Mouse (Mus musculus) splenic B cell, adult 2 months (primary cell): Measurements from ENCODE around the gene Spsb1.
A peak's percentile ranks its signal among the peaks of the same experiment; 100 is the strongest.

Experiments used
- DNase-seq: peaks from one replicate; pipeline ENCODE4 v3.0.0-alpha.2; 2011; ENCODE audit warnings: low read depth, low spot score
- H3K27me3 ChIP-seq: 2 replicates; pipeline ENCODE4 v1.6.1; 2012; ENCODE audit warnings: mild to moderate bottlenecking, low read length, moderate library complexity, mixed read lengths; ENCODE audit not compliant: control insufficient read depth, poor library complexity, insufficient read depth, severe bottlenecking
- H3K36me3 ChIP-seq: 2 replicates; pipeline ENCODE4 v1.6.1; 2012; ENCODE audit warnings: mild to moderate bottlenecking, low read length, moderate library complexity, mixed read lengths; ENCODE audit not compliant: control insufficient read depth, poor library complexity, insufficient read depth, severe bottlenecking

Spsb1 gene

DNA sequence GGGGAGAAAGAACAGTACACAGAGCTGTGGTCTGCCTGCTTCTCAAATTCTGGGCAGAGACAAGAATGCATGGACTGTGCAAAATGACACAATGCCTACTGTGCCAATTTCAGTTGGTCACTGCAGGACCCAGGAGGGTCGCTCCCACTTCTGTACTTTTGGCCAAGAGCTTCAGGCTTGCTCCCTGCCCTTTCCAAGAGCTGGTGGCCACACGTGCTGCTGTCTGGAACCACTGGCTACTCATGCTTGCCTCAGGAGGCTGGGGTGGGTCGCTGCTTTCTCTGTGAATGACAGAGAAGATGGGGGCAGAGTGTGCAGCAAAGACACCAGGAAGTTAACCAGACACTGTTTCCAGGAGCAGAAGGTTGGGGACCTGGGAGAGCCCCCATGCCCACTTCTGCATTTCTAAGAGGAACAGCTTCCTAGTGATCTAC lies 53.5 kb downstream of the Spsb1 start:
- Histone ChIP-seq H3K27me3 (no peaks in the 10 kb centered on the region), H3K36me3 (no peaks in the 10 kb centered on the region)
- DNase-seq = peak; percentile 16

DNA sequence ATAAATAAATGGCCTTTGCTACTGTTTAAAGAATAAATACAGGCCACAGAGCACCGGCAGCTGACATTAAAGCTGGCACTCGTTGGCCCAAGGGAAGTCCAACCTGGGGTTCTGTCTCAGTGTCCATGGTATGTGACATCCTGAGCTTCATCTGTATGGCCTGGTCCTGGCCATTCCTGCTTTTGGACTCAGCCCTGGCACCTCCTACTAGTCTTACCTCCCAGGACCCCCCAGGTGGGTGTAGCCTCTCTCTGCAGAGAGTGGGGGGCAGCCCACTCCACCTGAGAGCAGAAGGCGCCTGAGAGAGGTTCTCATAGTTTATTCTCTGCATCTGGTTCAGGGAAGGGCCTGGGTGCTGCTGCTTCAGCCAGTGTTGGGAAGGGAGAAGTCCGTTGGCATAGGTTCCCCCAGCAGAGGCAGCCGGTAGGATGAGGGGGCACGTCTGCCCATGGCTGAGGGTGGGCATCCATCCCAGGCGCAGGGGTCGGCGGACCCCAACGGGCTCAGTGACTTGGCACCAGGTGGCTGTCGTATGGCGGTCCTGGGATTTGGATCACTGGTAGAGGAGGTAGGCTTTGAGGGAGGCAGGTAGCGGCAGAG lies 57.1 kb downstream of the Spsb1 start:
- Histone ChIP-seq H3K27me3 (no peaks in the 10 kb centered on the region), H3K36me3 (no peaks in the 10 kb centered on the region)

GRCm38 (mm10) chr4:149896024-149896538 lies 58.8 kb downstream of the Spsb1 start:
- Histone ChIP-seq H3K36me3 (no peaks in the 10 kb centered on the region), H3K27me3 (no peaks in the 10 kb centered on the region)
- no peak for DNase-seq

More for the DNA sequence above, 57.1 kb downstream of the Spsb1 start:
- no peak for DNase-seq

DNA sequence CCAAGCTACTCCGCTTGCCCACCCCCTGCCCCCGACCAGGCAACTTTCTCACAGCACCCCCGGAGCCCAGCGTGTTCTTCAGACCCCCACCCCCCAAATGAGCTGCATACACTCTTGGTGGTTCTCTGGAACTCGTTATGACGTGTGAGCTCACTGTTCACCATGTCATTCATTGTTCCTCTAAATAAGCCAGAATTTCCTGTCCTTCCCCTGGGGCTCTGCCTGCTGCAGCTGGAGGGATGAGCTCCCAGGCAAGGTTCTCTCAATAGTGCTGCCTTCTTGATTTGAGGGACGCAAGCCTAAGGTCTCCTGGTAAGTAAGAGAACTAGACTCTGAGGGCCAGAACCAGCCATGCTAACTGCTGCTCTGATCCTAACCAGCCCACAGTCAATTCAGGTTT lies 59.6 kb downstream of the Spsb1 start:
- Histone ChIP-seq H3K27me3 (no peaks in the 10 kb centered on the region), H3K36me3 (no peaks in the 10 kb centered on the region)
- DNase-seq = no peak

GRCm38 (mm10) chr4:149894300-149894699 lies 60.5 kb downstream of the Spsb1 start:
- no peak for DNase-seq
- Histone ChIP-seq H3K27me3 (no peaks in the 10 kb centered on the region), H3K36me3 (no peaks in the 10 kb centered on the region)

DNA sequence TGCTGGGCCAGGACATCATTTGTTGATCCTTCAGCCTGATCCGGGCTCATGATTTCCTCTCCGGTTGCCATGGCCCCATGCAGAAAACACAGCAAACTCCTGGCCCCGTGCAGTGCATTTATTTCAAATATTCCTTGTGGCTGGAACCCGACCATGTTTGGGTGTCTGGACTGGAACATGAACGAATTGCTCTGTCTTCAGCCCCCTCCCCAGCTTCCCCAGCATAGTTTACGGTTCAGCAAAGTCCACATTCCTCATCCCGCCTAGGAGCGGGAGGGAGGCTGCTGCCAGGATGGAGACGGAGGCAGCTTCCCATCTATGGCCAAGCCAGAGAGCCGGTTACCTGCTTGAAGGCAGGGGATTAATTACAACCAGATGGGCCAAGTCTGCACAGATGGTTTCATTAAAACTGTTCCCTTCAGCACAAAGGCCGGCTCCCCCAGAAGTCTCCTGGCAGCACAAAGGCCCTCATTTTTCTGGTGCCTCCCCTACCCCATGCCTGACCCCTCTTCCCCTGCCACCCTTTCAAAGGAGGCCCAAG lies 61.2 kb downstream of the Spsb1 start:
- no peaks in the 10 kb centered on the region for H3K27me3 ChIP-seq
- no peak for DNase-seq
- H3K36me3 ChIP-seq = no peaks in the 10 kb centered on the region

GRCm38 (mm10) chr4:149891172-149891960 lies 63.5 kb downstream of the Spsb1 start:
- Histone ChIP-seq H3K27me3 (no peaks in the 10 kb centered on the region), H3K36me3 (no peaks in the 10 kb centered on the region)
- no peak for DNase-seq

- Histone ChIP-seq H3K27me3 (no peaks in the 10 kb centered on the region), H3K36me3 (no peaks in the 10 kb centered on the region)
- DNase-seq = no peak
Observed at GRCm38 (mm10) chr4:149890551-149890950, 64.3 kb downstream of the Spsb1 start.

DNA sequence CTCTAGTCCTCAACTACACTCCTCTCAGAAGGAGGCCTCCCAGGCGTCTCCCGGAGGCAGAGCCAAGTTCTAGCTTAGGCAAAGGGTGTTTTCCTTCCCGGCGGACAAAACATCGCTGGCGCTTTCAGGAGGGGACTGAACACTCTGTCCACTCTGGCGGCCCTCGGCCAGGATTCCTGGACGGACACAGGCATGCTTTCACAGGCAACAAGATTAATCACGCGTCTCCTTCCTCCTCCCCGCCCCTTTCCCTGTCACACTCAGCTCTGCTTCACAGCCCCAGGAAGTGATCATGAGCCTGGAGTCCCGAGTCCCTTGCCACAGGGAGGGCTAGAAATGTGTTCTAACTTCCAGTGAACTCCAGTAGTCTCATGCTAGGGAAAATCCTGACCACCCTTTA lies 65.0 kb downstream of the Spsb1 start:
- Histone ChIP-seq H3K27me3 (no peaks in the 10 kb centered on the region), H3K36me3 (no peaks in the 10 kb centered on the region)
- DNase-seq = peak; percentile 21

DNA sequence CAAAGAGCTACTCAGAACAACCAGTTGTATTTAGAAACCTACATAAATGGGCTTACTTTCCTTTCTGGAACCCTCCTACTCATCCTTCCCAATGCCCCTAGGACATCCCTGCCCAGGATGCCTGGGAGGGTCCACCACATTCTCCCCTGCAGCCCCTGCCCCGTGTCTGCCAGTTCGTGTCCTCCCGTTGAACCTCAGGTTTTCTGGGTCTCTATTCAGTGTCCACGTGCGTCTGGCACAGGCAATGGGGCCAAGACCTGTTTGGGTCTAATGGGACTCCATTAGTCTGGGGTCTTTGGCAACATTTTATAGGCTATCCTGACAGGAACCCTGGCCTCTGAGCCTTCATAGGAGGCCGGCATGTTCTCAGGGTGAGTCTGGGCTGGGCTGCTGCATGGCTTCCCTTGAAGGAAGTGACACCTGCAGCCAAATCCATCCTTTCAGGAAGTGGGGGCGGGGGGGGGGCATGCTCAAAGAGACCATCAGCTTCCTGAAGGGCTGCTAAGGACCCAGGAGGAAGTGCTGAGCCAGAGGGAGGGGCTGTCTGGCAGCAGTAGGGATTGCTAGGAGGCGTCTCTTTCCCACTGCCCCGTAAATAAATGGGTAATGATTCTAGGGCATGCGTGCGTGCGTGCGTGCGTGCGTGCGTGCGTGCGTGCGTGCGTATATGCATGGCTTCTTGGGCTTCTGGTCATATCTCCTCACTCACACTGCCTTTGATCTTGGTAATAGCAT lies 65.9 kb downstream of the Spsb1 start:
- Histone ChIP-seq H3K36me3 (no peaks in the 10 kb centered on the region), H3K27me3 (no peaks in the 10 kb centered on the region)
- peak; percentile 40 for DNase-seq

DNA sequence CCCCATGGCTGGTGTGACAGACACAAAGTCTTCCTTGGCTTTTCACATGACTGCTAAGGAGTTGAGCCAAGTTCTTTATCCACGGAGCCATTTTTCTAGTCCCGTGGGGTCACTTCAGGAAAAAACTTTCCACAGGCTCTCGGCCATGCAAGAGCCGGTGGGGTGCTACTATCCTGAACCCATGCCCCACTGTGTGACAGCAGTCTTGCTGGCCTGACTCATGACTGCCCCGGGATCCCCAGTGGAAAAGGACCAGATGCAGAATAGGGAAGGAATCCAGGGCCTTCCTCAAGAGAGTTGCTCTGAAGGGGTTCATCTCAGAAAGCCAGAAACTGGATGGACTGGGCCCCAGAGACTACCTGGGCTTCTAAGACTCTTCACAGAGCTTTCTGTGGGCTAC lies 66.7 kb downstream of the Spsb1 start:
- no peak for DNase-seq

DNA sequence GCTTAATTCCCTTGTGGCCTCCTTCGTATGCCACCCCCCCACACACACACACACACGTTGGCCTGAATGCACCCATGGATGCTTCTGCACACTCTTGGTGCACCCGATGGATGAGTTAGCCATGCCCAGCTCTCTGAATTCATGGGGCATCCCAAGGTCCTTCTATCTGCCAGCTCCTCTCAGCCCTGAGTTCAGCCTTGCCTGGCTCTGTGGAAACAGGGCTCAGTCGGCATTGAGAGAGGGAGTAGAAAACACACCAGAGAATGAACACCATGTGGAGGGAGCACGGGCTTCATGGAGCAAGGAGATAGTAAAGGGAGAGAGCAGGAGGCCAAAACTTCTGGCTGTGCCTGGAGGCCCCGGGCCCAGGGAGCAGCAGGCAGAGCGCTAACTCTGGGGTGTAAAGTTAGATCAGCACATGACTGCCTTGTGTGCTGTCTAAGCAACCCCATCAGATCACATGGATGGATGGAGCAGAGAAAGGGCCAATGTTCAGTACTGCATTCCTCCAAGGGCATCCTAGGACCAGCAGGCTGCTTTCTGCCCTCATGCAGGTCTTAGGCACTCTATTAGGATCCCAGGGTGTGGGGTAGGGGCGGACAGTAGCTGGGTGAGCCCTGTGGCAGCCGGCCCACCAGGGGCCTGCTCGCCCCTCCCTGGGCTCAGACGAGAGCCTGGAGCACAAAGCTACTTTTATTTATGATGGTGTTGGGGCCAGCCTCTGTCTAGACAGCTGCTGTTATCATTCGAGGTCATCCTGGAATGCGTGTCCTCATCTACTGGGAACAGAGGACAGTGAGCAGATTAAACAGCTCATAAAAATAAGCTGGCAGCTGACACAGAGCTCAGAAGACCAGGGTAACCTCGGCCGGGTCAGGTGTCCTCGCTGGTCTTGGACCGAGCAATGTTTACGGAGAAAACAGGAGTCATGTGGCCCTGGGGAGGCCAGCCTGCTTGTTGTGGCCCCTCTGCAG lies 68.3 kb downstream of the Spsb1 start:
- Histone ChIP-seq H3K36me3 (no peaks in the 10 kb centered on the region), H3K27me3 (no peaks in the 10 kb centered on the region)
- DNase-seq = no peak

More for the DNA sequence above, 66.7 kb downstream of the Spsb1 start:
- H3K36me3 ChIP-seq = no peaks in the 10 kb centered on the region
- no peaks in the 10 kb centered on the region for H3K27me3 ChIP-seq

- Histone ChIP-seq H3K36me3 (no peaks in the 10 kb centered on the region), H3K27me3 (no peaks in the 10 kb centered on the region)
- DNase-seq = no peak
Observed at GRCm38 (mm10) chr4:149883990-149884389, 70.9 kb downstream of the Spsb1 start.
